Mouse (Mus musculus) ES-E14 (cell line): ENCODE measurements around the gene Lcat. TPM values are rescaled to one million over a fixed set of nuclear protein-coding genes. Genes with fewer than 3 reads are reported as not detected.
A peak's percentile ranks its signal among the peaks of the same experiment; 100 is the strongest.

Experiments
- DNase-seq: peaks from one replicate; pipeline ENCODE4 v3.0.0-alpha.2; 2013; ENCODE audit warnings: low read depth, low spot score
- H3K27ac ChIP-seq: 2 replicates; pipeline ENCODE4 v1.5.1; 2012; ENCODE audit warnings: low read depth, mild to moderate bottlenecking, low read length, moderate library complexity, mixed read lengths; ENCODE audit not compliant: poor library complexity, insufficient read depth, severe bottlenecking
- H3K36me3 ChIP-seq: 2 replicates; pipeline ENCODE4 v1.6.1; 2012; ENCODE audit warnings: mild to moderate bottlenecking, low read length, moderate library complexity, mixed read lengths; ENCODE audit not compliant: control insufficient read depth, poor library complexity, insufficient read depth, severe bottlenecking
- H3K4me1 ChIP-seq, 2 experiments: fragments of 150-350 bp in 1 of 2; sonication (generic) in 1 of 2; 2 replicates each; pipeline ENCODE4 v1.6.1; 2012; ENCODE audit warnings: low read length in 2 of 2, mild to moderate bottlenecking in 1 of 2, mixed read lengths in 1 of 2; ENCODE audit not compliant: control insufficient read depth in 2 of 2, insufficient read depth in 2 of 2, poor library complexity in 1 of 2
- H3K4me3 ChIP-seq, 2 experiments: fragments of 150-350 bp in 1 of 2; sonication (generic) in 1 of 2; 2 replicates each; pipeline ENCODE4 v1.5.1; 2012; ENCODE audit warnings: low read length in 2 of 2, low read depth in 1 of 2, mild to moderate bottlenecking in 1 of 2, mixed read lengths in 1 of 2; ENCODE audit not compliant: insufficient read depth in 1 of 2, poor library complexity in 1 of 2, severe bottlenecking in 1 of 2
- H3K9ac ChIP-seq: 2 replicates; pipeline ENCODE4 v1.6.1; 2012; ENCODE audit warnings: low read depth, mild to moderate bottlenecking, low read length, mixed read lengths; ENCODE audit not compliant: poor library complexity, insufficient read depth, severe bottlenecking
- H3K9me3 ChIP-seq: fragments of 150-350 bp; sonication (generic); 2 replicates; pipeline ENCODE4 v1.6.1; 2012; ENCODE audit warnings: low read depth, mild to moderate bottlenecking, low read length; ENCODE audit not compliant: control insufficient read depth, insufficient read depth
- CHD2 ChIP-seq: IDR thresholded peaks from 2 replicates; pipeline ENCODE4 v1.6.1; 2014; ENCODE audit warnings: mild to moderate bottlenecking, low read depth, low read length, inconsistent platforms
- HCFC1 ChIP-seq: IDR thresholded peaks from 2 replicates; pipeline ENCODE4 v1.6.1; 2012; ENCODE audit warnings: low read length, inconsistent platforms, borderline replicate concordance; ENCODE audit not compliant: insufficient read depth
- MAFK ChIP-seq: IDR thresholded peaks from 2 replicates; pipeline ENCODE4 v1.6.1; 2014; ENCODE audit warnings: mild to moderate bottlenecking, low read depth, low read length, inconsistent platforms; ENCODE audit not compliant: insufficient read depth
- ZC3H11A ChIP-seq: IDR thresholded peaks from 2 replicates; pipeline ENCODE4 v1.6.1; 2012; ENCODE audit warnings: low read depth, mild to moderate bottlenecking, inconsistent platforms, low read length, borderline replicate concordance
- ZNF384 ChIP-seq: IDR thresholded peaks from 2 replicates; pipeline ENCODE4 v1.6.1; 2012; ENCODE audit warnings: low read depth, low read length, inconsistent platforms
- in situ Hi-C, 2 experiments: fragments of 600-800 bp; cut with MboI; formaldehyde crosslinking; loops; one replicate each; pipeline ENCODE4 v1.15.1; 2025; ENCODE audit warnings: low sequenced_read_pairs in 2 of 2, inconsistent platforms in 1 of 2; ENCODE audit not compliant: unreplicated experiment in 2 of 2
- total RNA-seq: library from RNA; depleted of rRNA; stranded (reverse); fragments of 300-350 nt; gene quantifications from 2 replicates; pipeline ENCODE4 v1.2.3, GENCODE M21; 2012

Lcat gene
- total RNA-seq, 1 experiment: 2.4 TPM

DNA sequence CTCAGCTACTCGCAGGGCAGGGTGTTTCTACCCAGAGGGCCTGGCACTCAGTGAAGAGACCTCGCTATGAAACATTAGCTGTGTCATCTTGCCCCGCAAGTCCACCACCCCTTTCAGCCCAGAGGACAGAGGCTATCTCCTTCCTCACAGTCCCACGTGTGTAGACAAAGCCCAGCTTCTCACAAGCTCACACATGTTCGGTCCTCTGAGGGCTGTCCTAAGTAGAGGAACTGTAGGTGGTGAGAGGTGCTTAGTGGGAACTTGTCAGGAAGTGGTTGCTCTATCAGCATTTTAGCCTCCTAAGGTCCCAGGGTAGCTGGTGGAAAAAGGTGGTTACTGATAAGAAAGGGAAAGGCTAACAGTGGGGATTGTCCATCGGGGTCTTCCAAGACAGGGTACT lies 8.1 kb downstream of the Lcat start:
- Histone ChIP-seq H3K27ac (no peak overlapping the region), H3K4me1 (peaks cover 0 to 6% of the 10 kb centered on the region in 2 experiments; a peak in 2 of 4 replicates), H3K36me3 (no peaks in the 10 kb centered on the region; the same call in 1 of the 2 replicates), H3K9ac (no peak overlapping the region), H3K4me3 (no peak overlapping the region), H3K9me3 (no peaks in the 10 kb centered on the region)
- DNase-seq: no peak
- TF ChIP-seq ZNF384 (no peak), ZC3H11A (no peak), HCFC1 (no peak), MAFK (no peak), CHD2 (no peak)
- in situ Hi-C loops: no loop called here

GRCm38 (mm10) chr8:105933762-105934161 lies 9.4 kb downstream of the Lcat start, which contains the start of gene Ctrl:
Gene Ctrl, minus strand, starts transcription at chr8:105933862.
- no peaks in the 10 kb centered on the region; the same call in 1 of the 2 replicates for H3K36me3 ChIP-seq
- no peak within 1 kb of the TSS for H3K27ac ChIP-seq
- in situ Hi-C loops: no loop called here
- H3K9me3 ChIP-seq: no peaks in the 10 kb centered on the region
- peaks cover 0 to 6% of the 10 kb centered on the region in 2 experiments; a peak in 3 of 4 replicates for H3K4me1 ChIP-seq
- no peak for TF ChIP-seq HCFC1
- TF ChIP-seq CHD2: no peak
- TF ChIP-seq ZNF384: no peak
- TF ChIP-seq ZC3H11A: no peak
- no peak for TF ChIP-seq MAFK
- H3K9ac ChIP-seq: no peak within 1 kb of the TSS
- no peak within 1 kb of the TSS for H3K4me3 ChIP-seq
- DNase-seq: no peak

DNA sequence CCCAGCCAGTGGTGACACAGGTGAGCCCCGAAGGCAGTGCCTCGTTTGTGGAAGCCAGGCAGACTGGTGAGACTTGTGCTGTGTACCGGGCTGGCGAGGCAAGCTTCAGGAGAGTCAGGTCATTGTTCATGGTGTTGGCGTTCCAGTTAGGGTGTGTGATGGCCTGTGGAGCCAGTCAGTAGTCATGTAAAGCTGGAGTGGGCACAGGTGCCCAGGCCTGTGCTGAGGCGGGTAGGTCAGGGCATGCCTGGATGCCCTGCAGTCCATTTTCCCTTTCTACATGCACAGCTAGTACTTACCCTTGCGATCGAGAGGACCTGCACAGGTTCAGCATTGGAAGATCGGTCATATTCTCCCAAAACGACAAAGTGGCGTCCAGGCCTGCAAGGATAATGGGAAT lies 10.7 kb downstream of the Lcat start:
- Histone ChIP-seq H3K4me3 (no peak overlapping the region), H3K9me3 (no peaks in the 10 kb centered on the region), H3K36me3 (no peaks in the 10 kb centered on the region; the same call in 1 of the 2 replicates), H3K9ac (no peak overlapping the region), H3K4me1 (peaks cover 0 to 6% of the 10 kb centered on the region in 2 experiments; a peak in 3 of 4 replicates), H3K27ac (no peak overlapping the region)
- no peak for TF ChIP-seq ZC3H11A
- TF ChIP-seq CHD2: no peak
- no peak for TF ChIP-seq MAFK
- TF ChIP-seq ZNF384: no peak
- TF ChIP-seq HCFC1: no peak
- DNase-seq: no peak
- in situ Hi-C loops: no loop called here

DNA sequence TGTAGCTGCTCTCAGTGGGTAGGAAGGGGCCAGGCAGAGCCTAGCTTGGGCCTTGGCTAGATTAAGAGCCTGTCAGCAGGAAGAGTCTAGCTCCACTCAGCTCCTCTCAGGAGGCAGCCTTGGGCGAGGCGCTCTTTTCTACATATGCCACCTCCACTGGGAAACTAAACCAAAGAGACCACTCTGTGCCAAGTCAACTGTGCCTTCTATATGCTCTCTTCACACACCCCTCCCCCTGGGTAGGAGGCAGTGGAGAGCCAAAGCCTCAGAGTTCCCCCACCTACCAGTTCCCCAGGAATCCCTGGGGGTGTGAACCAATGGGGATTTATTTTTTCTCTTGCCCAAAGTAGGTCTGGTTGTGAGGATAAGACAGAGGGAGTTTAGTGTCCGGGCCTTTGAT lies 11.9 kb downstream of the Lcat start:
- H3K9ac ChIP-seq: no peak overlapping the region
- peaks cover 2% of the 10 kb centered on the region; the same call in 1 of the 2 replicates for H3K36me3 ChIP-seq
- peaks cover 0 to 9% of the 10 kb centered on the region in 2 experiments; a peak in 3 of 4 replicates for H3K4me1 ChIP-seq
- H3K9me3 ChIP-seq: no peaks in the 10 kb centered on the region
- no peak overlapping the region for H3K4me3 ChIP-seq
- no peak for TF ChIP-seq MAFK
- no peak for TF ChIP-seq HCFC1
- TF ChIP-seq ZNF384: no peak
- TF ChIP-seq CHD2: no peak
- no peak for TF ChIP-seq ZC3H11A
- in situ Hi-C loops: no loop called here
- no peak for DNase-seq
- H3K27ac ChIP-seq: no peak overlapping the region

DNA sequence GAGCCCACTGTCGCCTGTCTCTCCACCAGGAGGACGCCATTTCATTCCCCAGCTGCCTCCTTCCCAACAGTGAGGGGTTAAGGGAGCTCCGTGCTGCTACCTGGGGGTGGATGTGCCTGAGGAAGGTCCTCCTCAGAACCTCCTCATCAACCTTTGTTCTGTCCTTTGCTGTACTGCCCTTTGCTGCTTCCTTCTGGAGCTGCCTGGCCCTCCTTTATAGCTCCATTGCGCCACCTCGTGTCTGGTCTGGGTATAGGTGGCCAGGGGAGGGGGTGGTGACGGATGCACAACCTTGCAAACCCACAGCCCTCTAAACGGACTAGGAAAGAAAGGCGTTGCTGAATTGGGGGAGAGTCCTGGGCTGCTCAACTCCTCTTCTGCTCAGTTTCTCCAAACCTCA lies 12.6 kb downstream of the Lcat start:
- Histone ChIP-seq H3K9me3 (no peaks in the 10 kb centered on the region), H3K9ac (no peak overlapping the region), H3K4me1 (peaks cover 0 to 3% of the 10 kb centered on the region in 2 experiments; a peak in 2 of 4 replicates), H3K36me3 (peaks cover 2% of the 10 kb centered on the region; the same call in 1 of the 2 replicates), H3K27ac (no peak overlapping the region), H3K4me3 (no peak overlapping the region)
- TF ChIP-seq ZC3H11A (0 out of 2 replicates have a peak, but pooled peaks have one; percentile 44), CHD2 (no peak)
- in situ Hi-C loops: no loop called here
- DNase-seq: peak; percentile 76
